Mouse (Mus musculus): ENCODE data around the gene Tmc2.

- no peak for TF ChIP-seq CTCF (IDR thresholded peaks at IDR 0.05; ENCODE audit: extremely low read depth, insufficient read length, insufficient replicate concordance, low read depth, low read length)
- TF ChIP-seq POLR2A (IDR thresholded peaks at IDR 0.05; ENCODE audit: low read depth, low read length): peak; percentile 67
Observed at GRCm38 (mm10) chr2:130283854-130284654, 89.1 kb downstream of the Tmc2 start, which contains the start of gene Idh3b.

Data from small intestine, adult 2 months (tissue).